Mouse (Mus musculus) T-cell, adult 2 months (primary cell): ENCODE results near the gene Pnpla1.

Experiments used
- DNase-seq: peaks from one replicate; pipeline ENCODE4 v3.0.0; 2022; ENCODE audit warnings: low spot score

Pnpla1 gene

GRCm38 (mm10) chr17:28926380-28926779, 68.2 kb downstream of the Pnpla1 start:
- DNase-seq: peak; percentile 64

- peak; percentile 64 for DNase-seq
Observed at GRCm38 (mm10) chr17:28926866-28927635, 68.8 kb downstream of the Pnpla1 start.

- no peak for DNase-seq
Observed at GRCm38 (mm10) chr17:28928004-28928403, 69.8 kb downstream of the Pnpla1 start.

- no peak for DNase-seq
Observed at GRCm38 (mm10) chr17:28929369-28929768, 71.2 kb downstream of the Pnpla1 start.

GRCm38 (mm10) chr17:28930392-28931074, 72.3 kb downstream of the Pnpla1 start:
- no peak for DNase-seq

- DNase-seq: no peak
Observed at GRCm38 (mm10) chr17:28931436-28932211, 73.4 kb downstream of the Pnpla1 start.

GRCm38 (mm10) chr17:28932274-28932673, 74.1 kb downstream of the Pnpla1 start:
- no peak for DNase-seq

- no peak for DNase-seq
Observed at GRCm38 (mm10) chr17:28934120-28934916, 76.1 kb downstream of the Pnpla1 start.

- DNase-seq: no peak
Observed at GRCm38 (mm10) chr17:28936133-28936532, 77.9 kb downstream of the Pnpla1 start.

- peak; percentile 53 for DNase-seq
Observed at GRCm38 (mm10) chr17:28936622-28937345, 78.6 kb downstream of the Pnpla1 start.
